Mouse (Mus musculus) kidney, embryonic 14.5 days (tissue): ENCODE measurements around the gene Rab3ip. TPM values are rescaled to one million over a fixed set of nuclear protein-coding genes. Genes with fewer than 3 reads are reported as not detected.
A peak's percentile ranks its signal among the peaks of the same experiment; 100 is the strongest.

ENCODE experiments used
- ATAC-seq: fragments of 200-750 bp; cut with Nextera tagmentation; 2 replicates; pipeline ENCODE4 v1.8.0; 2017; ENCODE audit warnings: moderate number of reproducible peaks, mild to moderate bottlenecking, moderate TSS enrichment, moderate library complexity; ENCODE audit not compliant: low FRiP score, low TSS enrichment
- H3K27ac ChIP-seq: fragments of 300-500 bp; sonication (generic); 2 replicates; pipeline ENCODE4 v1.5.1; 2014; ENCODE audit warnings: low read depth, mild to moderate bottlenecking, low read length, moderate library complexity, mixed read lengths
- H3K27me3 ChIP-seq: fragments of 300-500 bp; sonication (generic); 2 replicates; pipeline ENCODE4 v1.6.1; 2014; ENCODE audit warnings: mild to moderate bottlenecking, low read length; ENCODE audit not compliant: control insufficient read depth, insufficient read depth
- H3K36me3 ChIP-seq: fragments of 300-500 bp; sonication (generic); 2 replicates; pipeline ENCODE4 v1.6.1; 2014; ENCODE audit warnings: low read length, mixed read lengths; ENCODE audit not compliant: control insufficient read depth, insufficient read depth
- H3K4me1 ChIP-seq: fragments of 300-500 bp; sonication (generic); 2 replicates; pipeline ENCODE4 v1.6.1; 2014; ENCODE audit warnings: low read length, mixed read lengths; ENCODE audit not compliant: control insufficient read depth, insufficient read depth
- H3K4me2 ChIP-seq: fragments of 300-500 bp; sonication (generic); replicated peaks from 2 replicates; pipeline ENCODE4 v1.6.1; 2014; ENCODE audit warnings: low read depth, mild to moderate bottlenecking, low read length
- H3K4me3 ChIP-seq: fragments of 300-500 bp; sonication (generic); 2 replicates; pipeline ENCODE4 v1.5.1; 2014; ENCODE audit warnings: mild to moderate bottlenecking, low read length
- H3K9ac ChIP-seq: fragments of 300-500 bp; sonication (generic); 2 replicates; pipeline ENCODE4 v1.6.1; 2014; ENCODE audit warnings: low read depth, mild to moderate bottlenecking, low read length, moderate library complexity
- H3K9me3 ChIP-seq: fragments of 300-500 bp; sonication (generic); 2 replicates; pipeline ENCODE4 v1.6.1; 2016; ENCODE audit warnings: low read length; ENCODE audit not compliant: control insufficient read depth
- WGBS: fragments of 180-500 bp; shearing (Covaris S2); extraction: QIAGEN DNeasy Blood & Tissue Kit; methylation state at CpG from one replicate; pipeline ENCODE4 v1.1.7; 2014; 5-methylcytosine and 5-hydroxymethylcytosine counted together
- polyA plus RNA-seq: library from polyadenylated mRNA; unstranded; fragments of >200 nt; fragmentation: Nextera tagmentation; extraction: Ambion mirVana; gene quantifications from 2 replicates; pipeline ENCODE4 v1.2.1, GENCODE M21; 2014

The Rab3ip gene
- polyA plus RNA-seq, 1 experiment from 2014 or later: 102 TPM

GRCm38 (mm10) chr10:116982526-116982925 is 32.0 kb upstream of the Rab3ip start:
- Histone ChIP-seq H3K9me3 (no peaks in the 10 kb centered on the region), H3K4me3 (no peak overlapping the region), H3K27me3 (no peaks in the 10 kb centered on the region), H3K4me2 (no peak overlapping the region), H3K4me1 (0 out of 2 replicates have a peak, but pooled peaks cover 6% of the 10 kb centered on the region), H3K9ac (no peak overlapping the region), H3K27ac (no peak overlapping the region), H3K36me3 (no peaks in the 10 kb centered on the region)
- WGBS: 77% methylated on average over 4 of the region's 4 CpGs
- ATAC-seq: 0 out of 2 replicates have a peak, but pooled peaks have one; percentile 24

- Histone ChIP-seq H3K27ac (no peak overlapping the region), H3K9me3 (no peaks in the 10 kb centered on the region), H3K9ac (no peak overlapping the region), H3K27me3 (no peaks in the 10 kb centered on the region), H3K4me1 (0 out of 2 replicates have a peak, but pooled peaks cover 3% of the 10 kb centered on the region), H3K36me3 (no peaks in the 10 kb centered on the region), H3K4me3 (no peak overlapping the region), H3K4me2 (no peak overlapping the region)
- WGBS: 80% methylated on average over 3 of the region's 3 CpGs
- no peak for ATAC-seq
Observed at GRCm38 (mm10) chr10:116980888-116981287, 30.3 kb upstream of the Rab3ip start.

- no peak for ATAC-seq
- no peaks in the 10 kb centered on the region for H3K9me3 ChIP-seq
- no peaks in the 10 kb centered on the region for H3K27me3 ChIP-seq
- H3K4me1 ChIP-seq: 0 out of 2 replicates have a peak, but pooled peaks cover 3% of the 10 kb centered on the region
- no peak overlapping the region for H3K4me2 ChIP-seq
- H3K9ac ChIP-seq: no peak overlapping the region
- no peaks in the 10 kb centered on the region for H3K36me3 ChIP-seq
- WGBS: 90% methylated on average over 4 of the region's 4 CpGs
- no peak overlapping the region for H3K27ac ChIP-seq
- no peak overlapping the region for H3K4me3 ChIP-seq
Observed at GRCm38 (mm10) chr10:116980273-116980672, 29.7 kb upstream of the Rab3ip start.

- no peaks in the 10 kb centered on the region for H3K36me3 ChIP-seq
- H3K4me1 ChIP-seq: 0 out of 2 replicates have a peak, but pooled peaks cover 3% of the 10 kb centered on the region
- no peak overlapping the region for H3K9ac ChIP-seq
- H3K27me3 ChIP-seq: no peaks in the 10 kb centered on the region
- no peak overlapping the region for H3K4me3 ChIP-seq
- no peak overlapping the region for H3K4me2 ChIP-seq
- H3K9me3 ChIP-seq: no peaks in the 10 kb centered on the region
- ATAC-seq: no peak
- WGBS: 85% methylated on average over 9 of the region's 9 CpGs
- no peak overlapping the region for H3K27ac ChIP-seq
Observed at GRCm38 (mm10) chr10:116978841-116979240, 28.3 kb upstream of the Rab3ip start.

- Histone ChIP-seq H3K4me3 (no peak overlapping the region), H3K27ac (no peak overlapping the region)
- 66% methylated on average over 2 of the region's 2 CpGs for WGBS
Observed at GRCm38 (mm10) chr10:116977858-116978257, 27.3 kb upstream of the Rab3ip start.

GRCm38 (mm10) chr10:116977455-116977854 is 26.9 kb upstream of the Rab3ip start:
- ATAC-seq: 0 out of 2 replicates have a peak, but pooled peaks have one; percentile 46
- Histone ChIP-seq H3K9ac (no peak overlapping the region), H3K4me1 (0 out of 2 replicates have a peak, but pooled peaks cover 3% of the 10 kb centered on the region), H3K36me3 (no peaks in the 10 kb centered on the region), H3K9me3 (no peaks in the 10 kb centered on the region), H3K4me3 (no peak overlapping the region), H3K4me2 (no peak overlapping the region), H3K27ac (no peak overlapping the region), H3K27me3 (no peaks in the 10 kb centered on the region)
- WGBS: 23% methylated on average over 4 of the region's 4 CpGs

More at GRCm38 (mm10) chr10:116977858-116978257, 27.3 kb upstream of the Rab3ip start:
- Histone ChIP-seq H3K9me3 (no peaks in the 10 kb centered on the region), H3K27me3 (no peaks in the 10 kb centered on the region), H3K4me1 (0 out of 2 replicates have a peak, but pooled peaks cover 3% of the 10 kb centered on the region), H3K36me3 (no peaks in the 10 kb centered on the region), H3K9ac (no peak overlapping the region), H3K4me2 (no peak overlapping the region)
- ATAC-seq: no peak

GRCm38 (mm10) chr10:116972509-116972908 is 21.9 kb upstream of the Rab3ip start, which contains the start of gene Gm10271:
Gm10271 (minus strand) TSS chr10:116972609.
- ATAC-seq: no peak
- H3K4me2 ChIP-seq: no peak within 1 kb of the TSS
- 96% methylated on average over 6 of the region's 6 CpGs for WGBS
- H3K9ac ChIP-seq: no peak within 1 kb of the TSS
- no peak within 1 kb of the TSS for H3K4me3 ChIP-seq
- H3K27ac ChIP-seq: no peak within 1 kb of the TSS
- H3K9me3 ChIP-seq: no peaks in the 10 kb centered on the region
- no peaks in the 10 kb centered on the region for H3K36me3 ChIP-seq
- H3K27me3 ChIP-seq: no peaks in the 10 kb centered on the region
- 0 out of 2 replicates have a peak, but pooled peaks cover 3% of the 10 kb centered on the region for H3K4me1 ChIP-seq

- ATAC-seq: no peak
- WGBS: 84% methylated on average over 4 of the region's 4 CpGs
- Histone ChIP-seq H3K27me3 (no peaks in the 10 kb centered on the region), H3K4me1 (no peaks in the 10 kb centered on the region), H3K27ac (no peak overlapping the region), H3K9me3 (no peaks in the 10 kb centered on the region), H3K9ac (no peak overlapping the region), H3K4me3 (no peak overlapping the region), H3K36me3 (no peaks in the 10 kb centered on the region), H3K4me2 (no peak overlapping the region)
Observed at GRCm38 (mm10) chr10:116968741-116969140, 18.2 kb upstream of the Rab3ip start.

GRCm38 (mm10) chr10:116966065-116966464 is 15.5 kb upstream of the Rab3ip start:
- Histone ChIP-seq H3K4me3 (no peak overlapping the region), H3K27me3 (no peaks in the 10 kb centered on the region), H3K4me2 (no peak overlapping the region), H3K9ac (no peak overlapping the region), H3K9me3 (no peaks in the 10 kb centered on the region), H3K4me1 (no peaks in the 10 kb centered on the region), H3K27ac (no peak overlapping the region), H3K36me3 (no peaks in the 10 kb centered on the region)
- 70% methylated on average over 6 of the region's 6 CpGs for WGBS
- ATAC-seq: 0 out of 2 replicates have a peak, but pooled peaks have one; percentile 18
